Mouse (Mus musculus) embryonic facial prominence, embryonic 11.5 days (tissue): ENCODE data around the gene Nmt1. TPM values are rescaled to one million over a fixed set of nuclear protein-coding genes. Genes with fewer than 3 reads are reported as not detected.
A peak's percentile ranks its signal among the peaks of the same experiment; 100 is the strongest.

Experiments used
- ATAC-seq: fragments of 200-750 bp; cut with Nextera tagmentation; replicated peaks from 2 replicates; pipeline ENCODE4 v1.8.0; 2017; ENCODE audit warnings: low read depth; ENCODE audit not compliant: insufficient number of reproducible peaks, low FRiP score, low TSS enrichment
- DNase-seq: peaks from one replicate; pipeline ENCODE4 v3.0.0-alpha.2; 2015; ENCODE audit warnings: low spot score
- H3K27ac ChIP-seq: fragments of 300-500 bp; sonication (generic); replicated peaks from 2 replicates; pipeline ENCODE4 v1.5.1; 2014; ENCODE audit warnings: mild to moderate bottlenecking, low read depth, low read length, control low read depth
- H3K27me3 ChIP-seq: fragments of 300-500 bp; sonication (generic); 2 replicates; pipeline ENCODE4 v1.6.1; 2014; ENCODE audit warnings: mild to moderate bottlenecking, low read length, moderate library complexity, mixed read lengths; ENCODE audit not compliant: control insufficient read depth, insufficient read depth
- H3K36me3 ChIP-seq: fragments of 300-500 bp; sonication (generic); replicated peaks from 2 replicates; pipeline ENCODE4 v1.6.1; 2014; ENCODE audit warnings: low read depth, mild to moderate bottlenecking, low read length, moderate library complexity, mixed read lengths; ENCODE audit not compliant: control insufficient read depth, insufficient read depth
- H3K4me1 ChIP-seq: fragments of 300-500 bp; sonication (generic); 2 replicates; pipeline ENCODE4 v1.6.1; 2014; ENCODE audit warnings: low read length, mixed read lengths; ENCODE audit not compliant: control insufficient read depth, insufficient read depth
- H3K4me2 ChIP-seq: fragments of 300-500 bp; sonication (generic); 2 replicates; pipeline ENCODE4 v1.6.1; 2014; ENCODE audit warnings: low read depth, mild to moderate bottlenecking, control low read depth, low read length, moderate library complexity
- H3K4me3 ChIP-seq: fragments of 300-500 bp; sonication (generic); 2 replicates; pipeline ENCODE4 v1.5.1; 2014; ENCODE audit warnings: low read depth, low read length, control low read depth
- H3K9ac ChIP-seq: fragments of 300-500 bp; sonication (generic); replicated peaks from 2 replicates; pipeline ENCODE4 v1.6.1; 2014; ENCODE audit warnings: mild to moderate bottlenecking, control low read depth, low read length
- H3K9me3 ChIP-seq: fragments of 300-500 bp; sonication (generic); replicated peaks from 2 replicates; pipeline ENCODE4 v1.6.1; 2016; ENCODE audit warnings: mild to moderate bottlenecking, low read length, inconsistent platforms, mixed read lengths; ENCODE audit not compliant: control insufficient read depth
- WGBS: fragments of 180-500 bp; shearing (Covaris S2); extraction: QIAGEN DNeasy Blood & Tissue Kit; methylation state at CpG from one replicate; pipeline ENCODE4 v1.1.7; 2014; 5-methylcytosine and 5-hydroxymethylcytosine counted together
- microRNA-seq: library from miRNA; unstranded; fragments of <30 nt; microRNA quantifications from one replicate; pipeline ENCODE4, GENCODE M21; 2016; ENCODE audit warnings: borderline number of aligned reads
- polyA plus RNA-seq: library from polyadenylated mRNA; unstranded; fragments of >200 nt; fragmentation: Nextera tagmentation; extraction: Ambion mirVana; gene quantifications from 2 replicates; pipeline ENCODE4 v1.2.1, GENCODE M21; 2014

Nmt1 gene
- polyA plus RNA-seq, 1 experiment from 2014 or later, result 48.6 TPM

- H3K9me3 ChIP-seq, result no peaks in the 10 kb centered on the region
- WGBS, result under 1% methylated on average over 38 of the region's 38 CpGs
- no peaks in the 10 kb centered on the region for H3K36me3 ChIP-seq
- ATAC-seq, result no peak
- H3K4me2 ChIP-seq, result peak overlapping the region; percentile 81
- H3K27ac ChIP-seq, result no peak overlapping the region
- H3K4me1 ChIP-seq, result no peaks in the 10 kb centered on the region; the same call in 1 of the 2 replicates
- no peaks in the 10 kb centered on the region for H3K27me3 ChIP-seq
- H3K9ac ChIP-seq, result peak overlapping the region; percentile 71
- peak overlapping the region; percentile 62 for H3K4me3 ChIP-seq
- DNase-seq, result peak; percentile 61
Measured at GRCm38 (mm10) chr11:103117591-103118009, 89.6 kb downstream of the Nmt1 start.

Small RNA genes lying within 50 kb of the gene (microRNA-seq; reads per million reads assigned to microRNA genes)
- gene Mir6931, result not detected

Other genes starting within 250 kb of the Nmt1 start
- 90.5 and 97.0 TPM in 2 replicates for gene Gjc1, start 208.5 kb upstream of the Nmt1 start, polyA plus RNA-seq
- gene Higd1b, start 192.3 kb upstream of the Nmt1 start, polyA plus RNA-seq, result not detected in 2 replicates
- gene Eftud2, start 147.2 kb upstream of the Nmt1 start, polyA plus RNA-seq, result 246 and 257 TPM in 2 replicates
- gene Ccdc103, start 147.0 kb upstream of the Nmt1 start, polyA plus RNA-seq, result 1.00 and 1.5 TPM in 2 replicates
- not detected in 2 replicates for gene Fam187a, start 143.0 kb upstream of the Nmt1 start, polyA plus RNA-seq
- 0.22 and 0.25 TPM in 2 replicates for gene Gfap, start 127.3 kb upstream of the Nmt1 start, polyA plus RNA-seq
- 7.1 and 7.4 TPM in 2 replicates for gene Kif18b, start 103.1 kb upstream of the Nmt1 start, polyA plus RNA-seq
- gene C1ql1, start 81.5 kb upstream of the Nmt1 start, polyA plus RNA-seq, result 4.0 and 4.1 TPM in 2 replicates
- gene Dcakd, start 143 bp downstream of the Nmt1 start, polyA plus RNA-seq, result 273 and 276 TPM in 2 replicates
- 0.87 and 1.1 TPM in 2 replicates for gene Plcd3, start 73.5 kb downstream of the Nmt1 start, polyA plus RNA-seq
- 6.4 and 7.8 TPM in 2 replicates for gene Acbd4, start 73.5 kb downstream of the Nmt1 start, polyA plus RNA-seq
- gene Hexim1, start 88.0 kb downstream of the Nmt1 start, polyA plus RNA-seq, result 5.3 and 5.6 TPM in 2 replicates
- 7.1 and 8.3 TPM in 2 replicates for gene Hexim2, start 104.2 kb downstream of the Nmt1 start, polyA plus RNA-seq
- gene Fmnl1, start 142.9 kb downstream of the Nmt1 start, polyA plus RNA-seq, result 0.70 and 0.72 TPM in 2 replicates
- gene 1700023F06Rik, start 180.4 kb downstream of the Nmt1 start, polyA plus RNA-seq, result 0.25 TPM in 2 replicates
- gene Spata32, start 190.2 kb downstream of the Nmt1 start, polyA plus RNA-seq, result not detected in 2 replicates
- gene Map3k14, start 239.3 kb downstream of the Nmt1 start, polyA plus RNA-seq, result 1.9 and 2.9 TPM in 2 replicates